Mouse (Mus musculus) activated CD4-positive, CD25-positive, alpha-beta regulatory T cell, adult 4 months (primary cell): Measurements from ENCODE around the gene Tas1r2. TPM values are rescaled to one million over a fixed set of nuclear protein-coding genes. Genes with fewer than 3 reads are reported as not detected.

ENCODE experiments used
- ATAC-seq: one replicate; pipeline ENCODE4 v1.8.0; 2017
- polyA plus RNA-seq, 2 experiments: library from polyadenylated mRNA; unstranded; fragments of 100-300 nt; shearing (Covaris generic); gene quantifications; one replicate each; pipeline ENCODE4 v1.2.1; 2017

The Tas1r2 gene
- polyA plus RNA-seq, 2 experiments from 2014 or later: not detected

DNA sequence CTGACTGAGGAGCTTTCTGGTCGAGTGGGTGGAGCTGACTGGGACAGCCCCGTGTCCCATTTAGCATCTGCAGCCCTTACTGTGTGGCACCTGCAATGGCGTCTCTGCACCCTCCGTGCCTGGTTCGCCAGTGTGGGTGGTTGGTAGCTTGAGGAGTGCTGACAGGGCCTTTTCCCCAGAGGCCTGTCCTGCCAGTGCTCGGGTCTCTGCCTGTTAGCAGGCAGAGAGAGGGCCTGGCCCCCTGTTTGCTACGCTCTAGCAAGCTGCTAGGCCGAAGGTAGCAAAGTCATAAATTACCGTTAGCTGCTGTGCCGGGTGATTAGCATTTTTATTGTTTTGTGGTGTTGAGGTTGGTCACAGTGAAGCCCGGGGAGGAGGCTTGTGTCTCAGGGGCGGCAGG is 13.5 kb upstream of the Tas1r2 start:
- ATAC-seq: no peak

DNA sequence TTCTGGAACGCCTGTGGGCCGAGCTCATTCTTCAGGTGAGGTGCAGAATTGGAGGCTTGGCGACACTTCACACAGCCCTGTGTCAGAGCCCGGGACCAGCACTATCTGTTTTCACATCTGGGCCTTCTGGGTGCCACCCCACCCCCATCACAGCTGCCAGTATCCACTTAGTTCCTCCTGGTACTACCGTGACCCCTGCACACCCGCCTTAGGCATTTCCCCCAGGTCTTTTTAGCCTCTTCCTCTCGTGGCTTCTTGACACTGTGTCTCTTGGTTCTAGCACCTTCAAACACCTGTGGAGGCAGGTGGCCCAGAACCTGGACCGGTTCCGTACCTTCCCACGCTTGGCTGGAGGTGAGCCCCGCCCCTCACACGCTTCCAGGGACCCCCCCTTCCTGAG is 13.0 kb upstream of the Tas1r2 start:
- ATAC-seq: no peak

DNA sequence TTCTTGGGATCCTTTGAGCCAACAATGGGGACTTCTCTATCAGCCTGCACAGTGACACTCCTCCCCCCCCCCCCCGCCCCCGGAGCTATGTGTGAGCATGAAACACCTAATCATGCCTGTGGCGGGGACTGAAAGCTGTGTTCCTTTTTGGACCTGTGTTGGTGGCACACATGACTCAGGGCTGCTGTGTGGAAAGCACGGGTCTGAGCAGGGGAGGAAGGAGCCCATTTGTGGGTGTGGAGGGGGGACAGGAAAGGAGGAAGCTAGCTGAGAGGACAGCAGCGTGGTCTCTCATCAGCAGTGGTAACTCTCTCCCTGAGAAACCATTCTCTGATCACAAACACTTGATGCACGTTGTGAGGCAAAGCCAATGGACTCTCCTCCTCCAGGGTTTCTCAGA is 12.6 kb upstream of the Tas1r2 start:
- ATAC-seq: no peak

- no peak for ATAC-seq
Observed at GRCm38 (mm10) chr4:139641829-139642425, 11.4 kb upstream of the Tas1r2 start.

GRCm38 (mm10) chr4:139643972-139644371 is 9.4 kb upstream of the Tas1r2 start:
- no peak for ATAC-seq

DNA sequence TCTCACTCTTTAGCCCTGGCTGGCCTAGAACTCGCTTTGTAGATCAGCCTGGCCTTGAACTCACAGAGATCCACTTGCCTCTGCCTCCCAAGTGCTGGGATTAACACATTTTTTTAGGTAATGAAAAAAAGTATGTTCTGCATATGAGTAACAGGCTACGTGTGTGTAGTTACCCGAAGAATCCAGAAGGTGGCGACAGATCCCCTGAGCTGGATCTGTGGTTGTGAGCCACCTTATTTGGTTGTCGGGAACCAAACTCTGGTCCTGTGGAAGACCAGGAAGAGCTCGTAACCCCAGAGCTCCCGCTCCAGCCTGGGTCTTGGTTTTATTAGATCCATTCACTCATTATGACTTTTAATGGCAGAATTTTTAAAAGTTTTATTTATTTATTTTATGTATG is 6.4 kb upstream of the Tas1r2 start:
- no peak for ATAC-seq

- no peak for ATAC-seq
Observed at GRCm38 (mm10) chr4:139650086-139650743, 3.1 kb upstream of the Tas1r2 start.

DNA sequence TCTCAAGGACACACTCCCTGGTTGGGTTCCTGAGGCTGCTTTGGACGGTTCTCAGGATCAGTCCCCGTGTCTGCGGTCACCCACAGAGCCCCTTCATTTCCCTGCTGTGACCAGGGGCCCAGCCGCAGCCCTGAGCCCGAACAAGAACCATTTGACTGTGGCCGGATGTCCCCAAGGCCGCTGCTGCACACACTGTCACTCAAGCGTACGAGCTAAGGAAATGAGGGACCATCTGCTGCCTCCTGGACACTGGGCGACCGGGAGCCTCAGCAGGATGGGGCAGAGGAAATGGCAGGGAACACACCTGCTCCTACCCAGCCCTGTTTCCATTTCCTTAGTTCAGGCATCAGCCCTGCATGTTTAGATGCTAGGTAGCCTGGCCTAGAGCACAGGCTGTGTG is 2.4 kb upstream of the Tas1r2 start:
- ATAC-seq: no peak

GRCm38 (mm10) chr4:139661897-139662296 is 8.6 kb downstream of the Tas1r2 start:
- ATAC-seq: no peak

DNA sequence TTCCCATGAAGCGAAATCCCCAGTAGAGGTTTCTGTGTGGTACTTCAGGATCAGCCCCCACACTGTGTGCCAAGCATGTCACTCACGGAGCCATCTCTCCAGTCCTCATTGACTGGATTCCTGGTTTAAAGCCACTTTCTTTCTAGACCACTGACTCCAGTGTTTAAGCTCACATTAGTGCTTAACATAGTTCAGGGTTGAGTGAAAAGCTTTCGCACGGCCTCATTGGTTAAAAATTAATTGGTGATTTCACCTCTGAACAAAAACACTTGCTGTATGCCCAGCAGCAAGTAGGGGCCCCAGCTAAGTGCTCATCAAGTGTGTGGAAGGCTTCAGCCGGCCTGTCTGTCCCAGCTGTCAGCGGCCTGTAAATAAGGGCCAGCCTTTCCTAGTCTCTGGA is 14.3 kb downstream of the Tas1r2 start:
- no peak for ATAC-seq

DNA sequence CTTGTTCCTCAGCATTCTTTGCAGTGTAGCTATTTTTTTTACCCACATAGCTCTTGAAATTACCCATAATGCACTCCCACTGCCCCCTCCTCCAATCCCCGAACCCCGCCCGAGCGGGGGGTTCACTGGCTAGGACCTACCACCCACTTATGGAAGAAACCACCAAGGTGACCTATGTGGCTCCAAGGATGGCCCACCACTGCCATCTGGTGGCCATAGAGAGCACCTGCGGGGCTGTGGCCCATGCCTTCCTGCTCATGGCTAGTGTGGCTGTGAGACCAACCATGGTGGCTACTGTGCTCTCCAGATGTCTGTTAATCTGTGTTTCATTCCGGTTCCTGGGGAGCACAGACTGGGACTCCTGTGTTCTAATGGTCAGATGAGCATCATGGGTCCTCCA is 16.5 kb downstream of the Tas1r2 start:
- ATAC-seq: no peak

GRCm38 (mm10) chr4:139675696-139676095 is 22.4 kb downstream of the Tas1r2 start:
- no peak for ATAC-seq

DNA sequence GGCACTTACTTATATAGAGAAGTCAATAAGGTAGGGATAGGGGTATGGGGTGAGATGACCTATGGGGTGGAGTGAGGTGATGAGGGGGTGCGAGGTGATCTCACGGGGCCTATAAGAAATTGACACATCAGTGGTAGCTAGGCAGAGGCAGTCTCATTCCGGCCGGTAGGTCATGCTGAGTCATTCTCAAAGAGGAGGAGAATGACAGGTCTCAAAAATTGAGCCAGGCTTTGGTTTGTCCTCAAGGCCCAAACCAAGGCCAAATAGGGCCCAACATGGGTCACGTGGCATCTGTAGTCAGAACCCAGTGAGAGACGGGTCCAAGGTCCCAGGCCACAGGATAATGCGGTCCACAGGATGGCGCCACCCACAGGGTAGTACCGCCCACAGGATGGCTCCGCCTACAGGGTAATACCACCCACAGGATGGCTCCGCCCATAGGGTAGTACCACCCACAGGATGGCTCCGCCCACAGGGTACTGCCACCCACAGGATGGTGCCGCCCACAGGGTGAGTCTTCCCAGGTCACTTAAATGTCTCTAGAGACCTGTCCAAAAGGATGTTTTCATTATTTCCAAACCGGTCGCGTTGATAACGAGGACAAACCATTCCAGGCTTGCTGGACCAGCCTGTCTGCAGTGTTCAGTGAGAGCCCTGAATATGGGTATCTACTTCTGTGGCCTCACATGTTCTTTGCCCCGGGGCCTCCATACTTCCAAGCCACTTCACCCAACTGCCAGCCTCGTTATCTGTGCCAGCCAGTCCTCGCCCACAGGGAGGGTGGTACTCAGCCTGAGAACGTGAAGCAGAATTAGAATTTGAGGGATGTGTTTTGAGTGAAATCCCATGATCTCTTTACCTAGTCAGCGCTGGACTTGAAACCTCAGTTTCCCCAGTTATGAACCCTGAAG is 30.6 kb downstream of the Tas1r2 start:
- no peak for ATAC-seq

- no peak for ATAC-seq
Observed at GRCm38 (mm10) chr4:139684639-139685017, 31.3 kb downstream of the Tas1r2 start.

DNA sequence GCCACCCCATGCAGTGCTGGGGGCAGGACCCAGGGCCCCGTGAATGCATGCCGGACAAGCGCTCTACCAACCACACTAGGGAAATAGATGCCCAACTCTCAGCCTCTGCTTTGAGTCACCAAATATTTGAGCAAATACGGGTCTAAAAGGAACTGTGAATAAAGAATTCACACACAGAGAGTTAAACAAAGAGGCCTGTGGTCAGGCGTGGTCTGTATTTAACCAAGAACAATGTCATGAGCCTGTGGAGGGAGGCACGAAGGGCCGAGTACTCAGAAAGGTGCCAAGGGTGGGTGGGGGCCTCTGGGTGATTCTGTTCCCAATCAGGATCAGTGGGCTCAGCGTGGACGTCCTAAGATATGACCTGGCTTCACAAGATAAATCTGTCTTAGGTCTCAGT is 34.7 kb downstream of the Tas1r2 start:
- ATAC-seq: no peak

DNA sequence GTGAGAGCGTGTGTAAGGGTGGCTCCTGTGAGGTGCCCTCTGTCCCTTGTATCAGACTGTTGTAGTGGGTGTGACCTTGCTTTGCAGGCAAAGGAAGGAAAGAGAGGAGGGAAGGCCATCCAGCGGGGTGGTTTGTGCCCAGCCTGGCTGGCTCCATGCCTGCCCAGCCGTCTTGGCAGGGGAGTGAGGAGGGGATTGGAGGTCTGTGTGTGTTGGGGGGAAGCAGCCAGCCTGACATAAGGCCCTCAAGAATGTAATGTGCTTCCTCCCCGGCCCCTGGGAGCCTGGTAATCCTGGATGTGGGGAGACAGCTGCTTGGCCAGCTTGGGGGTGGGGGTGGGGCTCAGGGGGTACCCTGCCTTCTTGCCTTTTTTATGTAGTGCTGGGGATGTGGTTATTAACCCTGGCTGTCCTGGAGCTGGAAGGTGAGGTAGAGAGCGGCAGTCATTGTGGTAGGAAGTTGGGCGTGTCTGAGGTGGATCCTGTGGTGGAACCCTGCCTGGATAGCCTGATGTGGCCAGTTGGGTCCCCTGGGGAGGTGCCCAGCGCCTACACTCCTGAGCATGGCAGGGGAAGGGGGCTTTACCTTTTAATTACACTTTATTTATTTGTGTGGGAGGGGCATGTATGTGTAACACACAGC is 36.4 kb downstream of the Tas1r2 start:
- no peak for ATAC-seq

DNA sequence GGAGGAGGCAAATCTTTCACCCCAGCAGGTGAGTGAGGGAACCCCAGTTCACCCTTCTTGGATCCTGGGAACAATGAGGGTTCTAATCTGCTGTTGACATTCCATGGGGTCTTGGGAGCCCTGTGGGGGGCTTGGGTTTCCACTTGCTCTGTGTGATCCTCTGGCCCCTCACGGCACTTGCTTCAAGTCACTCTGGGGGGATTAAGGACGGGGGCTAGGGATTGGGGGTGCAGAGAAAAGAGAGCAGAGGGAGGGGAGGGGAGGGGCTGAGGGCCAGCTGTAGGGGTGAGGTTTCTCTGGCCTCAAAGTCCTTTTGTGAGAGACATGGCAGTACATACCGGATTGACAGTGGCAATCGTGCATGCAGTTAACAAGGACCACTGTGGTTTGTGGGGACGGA is 40.0 kb downstream of the Tas1r2 start:
- ATAC-seq: no peak

GRCm38 (mm10) chr4:139697755-139698154 is 44.4 kb downstream of the Tas1r2 start:
- no peak for ATAC-seq

DNA sequence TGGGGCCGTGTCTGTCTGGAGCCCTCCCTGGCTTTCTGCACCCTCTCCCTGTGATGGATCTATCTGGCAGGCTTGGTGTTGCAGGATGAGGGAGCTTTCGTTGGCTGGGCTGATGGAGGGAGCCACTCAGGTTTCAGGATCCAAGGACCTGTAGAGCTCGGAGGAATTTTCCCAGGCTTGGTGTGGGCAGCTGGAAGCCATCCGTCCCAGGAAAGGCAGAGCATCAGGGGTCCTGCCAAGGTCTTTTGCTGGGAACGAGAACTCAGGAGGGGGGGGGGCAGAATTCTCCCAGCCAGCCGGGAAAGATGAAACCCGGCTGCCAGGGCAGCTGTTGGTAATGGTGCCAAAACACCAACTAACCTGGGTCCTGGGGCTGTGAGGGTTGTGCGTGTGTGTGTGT is 45.3 kb downstream of the Tas1r2 start:
- no peak for ATAC-seq

DNA sequence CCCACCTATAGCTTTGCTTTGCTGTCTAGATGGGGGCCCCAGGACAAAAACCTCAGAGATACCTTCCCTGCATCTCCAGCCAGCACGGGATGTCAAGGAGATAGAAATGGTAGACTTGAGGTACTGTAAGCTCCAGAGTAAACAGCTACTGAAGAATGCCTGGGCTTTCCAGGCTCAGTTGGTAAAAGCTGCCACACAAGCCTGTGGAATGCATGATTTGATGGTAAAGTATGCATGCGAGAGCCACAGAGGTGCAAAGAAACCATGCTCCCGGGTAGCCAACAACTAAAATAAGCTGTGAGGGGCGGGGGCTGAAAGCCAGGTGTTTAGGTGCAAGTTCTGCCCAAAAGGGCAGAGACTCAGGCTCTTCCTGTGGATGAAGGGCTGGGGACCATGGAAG is 49.6 kb downstream of the Tas1r2 start:
- ATAC-seq: no peak

- no peak for ATAC-seq
Observed at GRCm38 (mm10) chr4:139703468-139703867, 50.1 kb downstream of the Tas1r2 start.

GRCm38 (mm10) chr4:139705986-139706385 is 52.6 kb downstream of the Tas1r2 start:
- ATAC-seq: no peak
